Mouse (Mus musculus) fibroblast of lung, adult 2 months (primary cell): Measurements from ENCODE around the gene Glrx3.
"Not testable (repeated sequence)": the region's sequence is repeated elsewhere in the genome, so short reads cannot be mapped to it uniquely, and the experiment has no call there.

Experiments used
- DNase-seq: peaks from one replicate; pipeline ENCODE4 v3.0.0-alpha.2; 2011; ENCODE audit warnings: low read depth

The Glrx3 gene

GRCm38 (mm10) chr7:137437440-137438178, at the start of gene Glrx3:
Gene Glrx3, plus strand, starts transcription at chr7:137437614.
- peak; percentile 83 for DNase-seq

- no peak for DNase-seq
These were observed 49.6 kb upstream of the Glrx3 start for GRCm38 (mm10) chr7:137387863-137388262.

GRCm38 (mm10) chr7:137395421-137395820, 42.0 kb upstream of the Glrx3 start:
- DNase-seq, result no peak

GRCm38 (mm10) chr7:137397361-137397910, 40.0 kb upstream of the Glrx3 start:
- no peak for DNase-seq

GRCm38 (mm10) chr7:137398973-137399372, 38.4 kb upstream of the Glrx3 start:
- no peak for DNase-seq

GRCm38 (mm10) chr7:137404146-137404545, 33.3 kb upstream of the Glrx3 start:
- DNase-seq, result peak; percentile 14

GRCm38 (mm10) chr7:137407428-137408058, 29.9 kb upstream of the Glrx3 start:
- DNase-seq, result no peak

- DNase-seq, result peak; percentile 97
These were observed 26.8 kb upstream of the Glrx3 start, which contains the start of gene 9430038I01Rik for GRCm38 (mm10) chr7:137410337-137411197. Gene 9430038I01Rik, minus strand, starts transcription at chr7:137410762.

- DNase-seq, result no peak
These were observed 22.7 kb upstream of the Glrx3 start for GRCm38 (mm10) chr7:137414710-137415109.

GRCm38 (mm10) chr7:137420550-137420949, 16.9 kb upstream of the Glrx3 start:
- DNase-seq, result no peak

GRCm38 (mm10) chr7:137421236-137421635, 16.2 kb upstream of the Glrx3 start:
- no peak for DNase-seq

- DNase-seq, result no peak
These were observed 10.7 kb upstream of the Glrx3 start for GRCm38 (mm10) chr7:137426693-137427092.

- DNase-seq, result no peak
These were observed 5.4 kb upstream of the Glrx3 start for GRCm38 (mm10) chr7:137431769-137432603.

GRCm38 (mm10) chr7:137436901-137437300, 513 bp upstream of the Glrx3 start:
- no peak for DNase-seq

GRCm38 (mm10) chr7:137438179-137438550, 751 bp downstream of the Glrx3 start:
- DNase-seq, result no peak

- DNase-seq, result not testable (repeated sequence)
These were observed 1.5 kb downstream of the Glrx3 start for GRCm38 (mm10) chr7:137438962-137439361.

GRCm38 (mm10) chr7:137442951-137443350, 5.5 kb downstream of the Glrx3 start:
- no peak for DNase-seq

GRCm38 (mm10) chr7:137445321-137445720, 7.9 kb downstream of the Glrx3 start:
- no peak for DNase-seq

- DNase-seq, result no peak
These were observed 24.0 kb downstream of the Glrx3 start for GRCm38 (mm10) chr7:137461396-137461795.

- DNase-seq, result peak; percentile 44
These were observed 30.8 kb downstream of the Glrx3 start for GRCm38 (mm10) chr7:137468174-137468573.

- DNase-seq, result no peak
These were observed 34.2 kb downstream of the Glrx3 start for GRCm38 (mm10) chr7:137471431-137472120.
